Mouse (Mus musculus) megakaryocyte, embryonic 14.5 days (primary cell): ENCODE measurements at regions not wholly inside any gene's neighbourhood (a gene's known extent, or its start where the extent isn't known, plus 50 kb on each side); places are given as distances from the start of the nearest gene placed in this dataset.
"Not testable (repeated sequence)": the region's sequence is repeated elsewhere in the genome, so short reads cannot be mapped to it uniquely, and the experiment has no call there.

Experiments
- H3K27me3 ChIP-seq: replicated peaks from 2 replicates; pipeline ENCODE3; 2012; ENCODE audit warnings: inconsistent platforms
- H3K36me3 ChIP-seq: replicated peaks from 2 replicates; pipeline ENCODE3; 2012; ENCODE audit warnings: low read length, inconsistent platforms, mixed read lengths
- H3K4me1 ChIP-seq: 2 replicates; pipeline ENCODE4 v1.6.1; 2012; ENCODE audit warnings: inconsistent platforms
- H3K4me3 ChIP-seq: replicated peaks from 2 replicates; pipeline ENCODE3; 2012; ENCODE audit warnings: moderate library complexity, mild to moderate bottlenecking, inconsistent platforms
- H3K9me3 ChIP-seq: 2 replicates; pipeline ENCODE4 v1.6.1; 2012; ENCODE audit warnings: inconsistent platforms
- FLI1 ChIP-seq: IDR thresholded peaks from 2 replicates; pipeline ENCODE4 v1.6.1; 2012; ENCODE audit warnings: low read length, inconsistent platforms, mixed read lengths
- GATA1 ChIP-seq: IDR thresholded peaks from 3 replicates; pipeline ENCODE4 v1.6.1; 2012; ENCODE audit warnings: mixed read lengths, low read length, inconsistent platforms, borderline replicate concordance

DNA sequence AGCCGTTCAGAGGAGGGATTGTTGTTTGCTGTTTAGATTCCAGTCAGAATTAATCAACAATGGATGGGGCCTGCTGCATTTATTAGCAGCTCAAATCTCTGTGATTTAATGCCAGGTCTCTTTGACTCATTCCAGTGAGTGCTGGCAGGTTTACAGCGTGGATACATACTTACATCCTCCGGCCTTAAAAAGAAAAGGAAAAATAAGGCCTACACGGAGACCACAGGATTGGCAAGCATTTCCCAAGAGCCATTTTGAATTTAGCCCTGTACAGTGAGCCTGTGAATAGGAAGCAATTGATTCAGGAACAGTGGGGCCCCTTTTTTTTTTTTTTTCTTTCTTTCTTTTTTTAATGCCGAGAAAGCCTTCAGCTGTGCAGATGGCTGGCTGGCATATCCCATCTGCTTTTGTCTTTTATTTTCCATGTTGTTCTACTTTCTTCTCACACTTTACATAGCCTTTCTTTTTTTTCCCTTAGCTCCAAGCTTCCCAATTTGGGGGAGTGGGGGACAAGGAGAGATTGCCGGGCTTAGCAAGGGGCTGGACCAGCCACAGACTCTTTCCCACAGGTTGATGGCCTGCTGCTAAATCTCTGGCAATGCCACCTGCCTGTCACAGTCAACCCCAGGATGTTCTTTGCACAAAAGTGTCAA is 92.6 kb upstream of the Gm5148 start:
- peaks cover 18% of the 10 kb centered on the region for H3K4me1 ChIP-seq
- TF ChIP-seq FLI1 (no peak), GATA1 (no peak)
- no peaks in the 10 kb centered on the region for H3K27me3 ChIP-seq
- no peaks in the 10 kb centered on the region for H3K9me3 ChIP-seq
- H3K4me3 ChIP-seq = no peak overlapping the region
- H3K36me3 ChIP-seq = no peaks in the 10 kb centered on the region

DNA sequence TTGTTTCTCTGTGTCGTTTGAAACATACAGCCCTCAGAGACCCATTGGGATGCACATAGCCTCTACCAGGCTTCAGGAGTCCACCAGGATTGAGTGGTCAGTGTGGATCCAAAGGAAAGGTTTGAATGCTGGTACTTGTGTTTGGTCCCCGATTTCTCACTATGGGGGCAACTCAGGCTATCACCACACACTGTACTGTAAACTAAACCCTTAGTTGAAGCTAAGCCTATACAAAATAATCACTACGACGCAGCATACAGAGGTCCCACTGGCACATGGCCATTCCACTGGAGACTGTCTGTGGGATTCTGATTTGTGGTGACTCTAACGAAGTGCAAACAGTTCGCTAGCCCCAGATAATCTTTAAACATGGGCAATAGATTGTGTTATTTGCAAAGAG is 91.5 kb upstream of the Gm5148 start:
- H3K36me3 ChIP-seq = no peaks in the 10 kb centered on the region
- no peaks in the 10 kb centered on the region for H3K27me3 ChIP-seq
- no peaks in the 10 kb centered on the region for H3K9me3 ChIP-seq
- TF ChIP-seq FLI1 (no peak), GATA1 (no peak)
- no peak overlapping the region for H3K4me3 ChIP-seq
- H3K4me1 ChIP-seq = peaks cover 14% of the 10 kb centered on the region

DNA sequence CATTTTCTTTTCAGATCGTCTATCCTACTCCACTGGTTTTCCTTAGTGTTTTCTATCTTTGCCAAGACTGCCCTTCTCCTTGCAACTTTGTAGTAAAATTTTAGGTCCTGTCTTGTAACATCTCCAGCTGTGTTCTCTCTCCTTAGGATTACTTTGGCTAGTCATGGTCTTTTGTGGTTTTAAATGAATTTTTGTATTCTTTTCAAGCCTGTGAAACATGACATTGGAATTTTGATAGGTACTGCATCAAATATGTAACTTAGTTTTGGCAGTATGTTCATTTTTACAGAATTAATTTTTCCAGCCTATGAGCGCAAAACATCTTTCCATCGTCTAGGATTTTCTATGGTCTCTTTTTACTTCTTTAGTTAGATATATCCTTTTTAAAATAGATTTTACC is 88.6 kb upstream of the Gm5148 start:
- Histone ChIP-seq H3K36me3 (peaks cover 5% of the 10 kb centered on the region), H3K27me3 (no peaks in the 10 kb centered on the region), H3K4me3 (no peak overlapping the region), H3K4me1 (no peaks in the 10 kb centered on the region; the same call in 1 of the 2 replicates), H3K9me3 (peaks cover 18% of the 10 kb centered on the region)
- TF ChIP-seq FLI1 (no peak), GATA1 (no peak)

GRCm38 (mm10) chr3:37811429-37811828 is 87.1 kb upstream of the Gm5148 start:
- no peaks in the 10 kb centered on the region; the same call in 1 of the 2 replicates for H3K4me1 ChIP-seq
- H3K9me3 ChIP-seq = peaks cover 18% of the 10 kb centered on the region
- no peak overlapping the region for H3K4me3 ChIP-seq
- peaks cover 5% of the 10 kb centered on the region for H3K36me3 ChIP-seq
- TF ChIP-seq FLI1 (no peak), GATA1 (no peak)
- no peaks in the 10 kb centered on the region for H3K27me3 ChIP-seq

DNA sequence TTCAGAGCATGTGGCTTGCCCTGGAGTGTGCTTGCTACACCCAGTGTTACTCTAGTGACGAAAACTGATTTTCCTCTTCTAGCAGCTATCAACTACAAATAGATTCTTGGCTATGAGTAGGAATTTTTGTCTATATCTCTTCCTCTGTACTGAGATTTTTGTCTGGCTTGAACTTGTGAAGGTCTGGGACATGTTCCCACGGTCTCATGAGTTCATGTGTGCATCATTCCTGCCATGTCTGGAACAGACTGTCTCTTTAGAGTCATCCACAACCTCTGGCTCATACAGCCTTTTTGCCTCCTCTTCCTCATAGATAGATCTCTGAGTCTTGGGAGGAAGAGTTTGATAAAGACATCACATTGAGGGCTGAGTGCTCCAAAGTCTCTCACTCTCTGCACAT is 86.5 kb upstream of the Gm5148 start:
- H3K27me3 ChIP-seq = no peaks in the 10 kb centered on the region
- H3K9me3 ChIP-seq = peaks cover 18% of the 10 kb centered on the region
- TF ChIP-seq GATA1 = no peak
- TF ChIP-seq FLI1 = no peak
- H3K4me1 ChIP-seq = peaks cover 3% of the 10 kb centered on the region
- peaks cover 5% of the 10 kb centered on the region for H3K36me3 ChIP-seq
- no peak overlapping the region for H3K4me3 ChIP-seq

- Histone ChIP-seq H3K4me1 (peaks cover 35% of the 10 kb centered on the region), H3K9me3 (peaks cover 18% of the 10 kb centered on the region), H3K4me3 (peak overlapping the region; percentile 86), H3K27me3 (peaks cover 11% of the 10 kb centered on the region), H3K36me3 (peaks cover 5% of the 10 kb centered on the region)
- peak; percentile 49; the same call in 1 of the 2 replicates for TF ChIP-seq FLI1
- TF ChIP-seq GATA1 = no peak
Measured at GRCm38 (mm10) chr3:37805805-37806148, 81.5 kb upstream of the Gm5148 start.

- H3K4me1 ChIP-seq = peaks cover 37% of the 10 kb centered on the region
- TF ChIP-seq GATA1 = no peak
- TF ChIP-seq FLI1 = no peak
- peaks cover 4% of the 10 kb centered on the region for H3K36me3 ChIP-seq
- peaks cover 17% of the 10 kb centered on the region for H3K9me3 ChIP-seq
- peaks cover 12% of the 10 kb centered on the region for H3K27me3 ChIP-seq
- peak overlapping the region; percentile 86 for H3K4me3 ChIP-seq
Measured at GRCm38 (mm10) chr3:37804941-37805804, 80.9 kb upstream of the Gm5148 start.

- H3K36me3 ChIP-seq = no peaks in the 10 kb centered on the region
- TF ChIP-seq GATA1 (no peak), FLI1 (no peak)
- peaks cover 14% of the 10 kb centered on the region for H3K27me3 ChIP-seq
- H3K9me3 ChIP-seq = peaks cover 9% of the 10 kb centered on the region
- H3K4me1 ChIP-seq = peaks cover 43% of the 10 kb centered on the region
- no peak overlapping the region for H3K4me3 ChIP-seq
Measured at GRCm38 (mm10) chr3:37804261-37804660, 80.0 kb upstream of the Gm5148 start.

DNA sequence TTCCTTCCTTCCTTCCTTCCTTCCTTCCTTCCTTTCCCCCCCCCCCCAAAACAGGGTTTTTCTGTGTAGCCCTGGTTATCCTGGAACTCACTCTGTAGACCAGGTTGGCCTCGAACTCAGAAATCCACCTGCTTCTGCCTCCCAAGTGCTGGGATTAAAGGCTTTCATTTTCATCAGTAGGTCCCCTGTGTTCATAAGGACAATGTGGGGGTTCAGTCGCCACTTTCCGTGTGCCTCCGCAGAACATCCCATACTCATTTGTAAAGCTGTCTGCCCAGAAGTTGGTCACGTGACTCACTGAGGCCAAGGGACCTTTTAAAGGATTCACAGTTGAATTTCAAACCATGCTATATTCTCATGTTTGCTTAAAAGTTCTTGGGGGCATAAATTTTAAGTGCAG is 79.5 kb upstream of the Gm5148 start:
- not testable (repeated sequence) for H3K9me3 ChIP-seq, H3K36me3 ChIP-seq, H3K4me3 ChIP-seq
- Histone ChIP-seq H3K27me3 (peaks cover 18% of the 10 kb centered on the region), H3K4me1 (peaks cover 43% of the 10 kb centered on the region)

GRCm38 (mm10) chr3:37801551-37801950 is 77.3 kb upstream of the Gm5148 start:
- H3K9me3 ChIP-seq = peaks cover 4% of the 10 kb centered on the region; the same call in 1 of the 2 replicates
- TF ChIP-seq GATA1 = no peak
- no peak for TF ChIP-seq FLI1
- peaks cover 52% of the 10 kb centered on the region for H3K4me1 ChIP-seq
- H3K27me3 ChIP-seq = peaks cover 30% of the 10 kb centered on the region
- no peak overlapping the region for H3K4me3 ChIP-seq
- no peaks in the 10 kb centered on the region for H3K36me3 ChIP-seq

DNA sequence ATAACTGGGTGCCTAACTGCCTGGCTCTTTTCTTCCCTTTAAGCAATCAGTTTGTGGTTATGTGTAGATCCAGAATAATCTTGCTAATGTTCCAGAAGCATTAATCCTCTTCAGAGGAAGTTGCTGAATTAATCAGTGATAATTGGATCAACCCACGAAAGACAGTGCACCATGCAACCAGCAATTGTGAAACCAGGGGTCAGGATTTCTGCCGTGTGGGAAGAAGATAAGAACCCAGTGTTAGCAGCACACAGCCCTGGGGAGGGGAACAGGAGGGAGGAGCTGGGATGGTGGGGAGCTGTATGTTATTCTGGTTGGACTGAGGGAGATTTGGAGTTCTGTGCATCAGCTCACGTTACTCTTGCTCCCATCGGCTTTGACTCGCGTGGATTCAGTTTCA is 75.5 kb upstream of the Gm5148 start:
- Histone ChIP-seq H3K36me3 (no peaks in the 10 kb centered on the region), H3K9me3 (peaks cover 4% of the 10 kb centered on the region; the same call in 1 of the 2 replicates), H3K4me1 (peaks cover 40% of the 10 kb centered on the region), H3K4me3 (no peak overlapping the region), H3K27me3 (peaks cover 38% of the 10 kb centered on the region)
- TF ChIP-seq FLI1 (no peak), GATA1 (no peak)
